Mouse (Mus musculus) left cerebral cortex, postnatal 14 days (tissue): ENCODE data around the gene Acbd6. TPM values are rescaled to one million over a fixed set of nuclear protein-coding genes. Genes with fewer than 3 reads are reported as not detected.

Source experiments
- DNase-seq, 2 experiments: peaks; one replicate each; pipeline ENCODE4 v3.0.0; 2021 to 2022; ENCODE audit warnings: low spot score in 2 of 2, mixed read lengths in 1 of 2
- intact Hi-C: fragments of 180-260 bp; cut with DNase I; formaldehyde crosslinking; loops from one replicate; pipeline ENCODE4 v1.15.1; 2025
- total RNA-seq, 2 experiments: library from RNA; stranded (reverse); gene quantifications; 2 replicates each; pipeline ENCODE4 v1.2.3; 2021

Acbd6 gene
- total RNA-seq, 2 experiments from 2014 or later, result 97.5 to 105 TPM

GRCm38 (mm10) chr1:155621075-155621474, 63.2 kb downstream of the Acbd6 start:
- intact Hi-C loops, result no loop called here
- no peak for DNase-seq

- intact Hi-C loops, result no loop called here
- no peak for DNase-seq
Measured at GRCm38 (mm10) chr1:155623192-155623591, 65.3 kb downstream of the Acbd6 start.

- intact Hi-C loops, result no loop called here
- no peak for DNase-seq
Measured at GRCm38 (mm10) chr1:155627746-155628145, 69.8 kb downstream of the Acbd6 start.

- intact Hi-C loops, result no loop called here
- DNase-seq, result no peak
Measured at GRCm38 (mm10) chr1:155636648-155637047, 78.7 kb downstream of the Acbd6 start.

GRCm38 (mm10) chr1:155645816-155646215, 87.9 kb downstream of the Acbd6 start:
- intact Hi-C loops, result no loop called here
- peak; percentile 18 to 40 for DNase-seq

- intact Hi-C loops, result no loop called here
- DNase-seq, result no peak
Measured at GRCm38 (mm10) chr1:155646345-155647307, 88.7 kb downstream of the Acbd6 start.

- peak in 1 of 2 experiments; percentile 38 for DNase-seq
- intact Hi-C loops, result no loop called here
Measured at GRCm38 (mm10) chr1:155650121-155650846, 92.4 kb downstream of the Acbd6 start.

GRCm38 (mm10) chr1:155654961-155655360, 97.0 kb downstream of the Acbd6 start:
- intact Hi-C loops, result no loop called here
- DNase-seq, result no peak

GRCm38 (mm10) chr1:155656321-155656720, 98.4 kb downstream of the Acbd6 start:
- intact Hi-C loops, result no loop called here
- DNase-seq, result peak in 1 of 2 experiments; percentile 16

GRCm38 (mm10) chr1:155663994-155664393, 106.1 kb downstream of the Acbd6 start:
- intact Hi-C loops, result no loop called here
- no peak for DNase-seq

GRCm38 (mm10) chr1:155675570-155675969, 117.7 kb downstream of the Acbd6 start:
- intact Hi-C loops, result no loop called here
- DNase-seq, result no peak

- intact Hi-C loops, result no loop called here
- DNase-seq, result no peak
Measured at GRCm38 (mm10) chr1:155681116-155681799, 123.3 kb downstream of the Acbd6 start.

GRCm38 (mm10) chr1:155686816-155687215, 128.9 kb downstream of the Acbd6 start:
- no peak for DNase-seq
- intact Hi-C loops, result no loop called here

- intact Hi-C loops, result no loop called here
- no peak for DNase-seq
Measured at GRCm38 (mm10) chr1:155689141-155689540, 131.2 kb downstream of the Acbd6 start.

GRCm38 (mm10) chr1:155689558-155689957, 131.6 kb downstream of the Acbd6 start:
- DNase-seq, result no peak
- intact Hi-C loops, result no loop called here

- no peak for DNase-seq
Measured at GRCm38 (mm10) chr1:155692230-155692629, 134.3 kb downstream of the Acbd6 start.

GRCm38 (mm10) chr1:155693026-155693425, 135.1 kb downstream of the Acbd6 start:
- intact Hi-C loops, result no loop called here
- no peak for DNase-seq

More at GRCm38 (mm10) chr1:155692230-155692629, 134.3 kb downstream of the Acbd6 start:
- intact Hi-C loops, result no loop called here

GRCm38 (mm10) chr1:155693443-155693842, 135.5 kb downstream of the Acbd6 start:
- intact Hi-C loops, result no loop called here
- no peak for DNase-seq

- intact Hi-C loops, result no loop called here
- peak; percentile 60 to 68 for DNase-seq
Measured at GRCm38 (mm10) chr1:155698373-155699159, 140.6 kb downstream of the Acbd6 start.
